Mouse (Mus musculus): ENCODE data around the gene Wfdc17.

- no peak for TF ChIP-seq EP300 (IDR thresholded peaks at IDR 0.05; ENCODE audit: low read depth)
- TF ChIP-seq CTCF (IDR thresholded peaks at IDR 0.05; ENCODE audit: low read depth), result no peak
These were observed 10.1 kb downstream of the Wfdc17 start for GRCm38 (mm10) chr11:83713925-83714324.
